Mouse (Mus musculus) 416B (cell line): ENCODE results near the gene Coq8a.

Source experiments
- DNase-seq: peaks from one replicate; pipeline ENCODE4 v3.0.0; 2011; ENCODE audit warnings: low read depth

The Coq8a gene

DNA sequence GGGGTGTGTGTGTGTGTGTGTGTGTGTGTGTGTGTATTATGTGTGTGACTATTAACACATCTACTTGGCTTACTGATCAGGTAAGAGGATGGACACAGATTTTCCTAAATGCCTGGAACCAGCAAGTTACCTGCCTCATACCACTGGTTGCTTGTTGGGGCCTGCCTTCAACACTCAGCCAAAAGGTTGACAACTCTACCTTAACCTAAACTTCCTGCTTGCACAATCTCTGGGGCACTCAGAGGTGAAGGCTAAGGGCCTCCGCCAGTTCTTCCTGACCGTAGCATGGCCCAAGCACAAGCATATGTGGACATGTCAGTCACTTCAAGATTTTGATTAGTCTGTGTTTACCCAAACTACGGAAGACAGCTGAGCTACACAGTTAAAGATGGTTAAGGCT lies 1.4 kb downstream of the Coq8a start:
- peak; percentile 20 for DNase-seq

DNA sequence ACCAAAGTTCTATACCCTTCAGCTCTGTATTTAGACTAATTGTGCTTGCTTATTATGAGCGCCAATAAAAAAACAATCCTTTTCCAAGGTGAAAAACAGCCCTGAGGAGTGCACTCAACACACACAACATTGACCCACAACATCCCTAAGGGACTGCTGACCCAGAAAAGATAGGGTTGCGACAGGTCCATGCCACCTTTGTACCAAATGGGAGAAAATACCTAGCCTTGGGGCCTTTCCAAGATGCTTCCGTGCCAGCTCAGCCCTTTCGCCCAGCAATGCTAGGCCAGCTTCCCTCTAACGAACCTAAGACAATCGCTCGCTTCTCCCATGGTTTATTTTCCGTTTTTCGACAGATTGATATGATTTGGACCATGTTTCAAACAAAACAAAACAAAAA lies 2.9 kb downstream of the Coq8a start:
- DNase-seq = no peak

DNA sequence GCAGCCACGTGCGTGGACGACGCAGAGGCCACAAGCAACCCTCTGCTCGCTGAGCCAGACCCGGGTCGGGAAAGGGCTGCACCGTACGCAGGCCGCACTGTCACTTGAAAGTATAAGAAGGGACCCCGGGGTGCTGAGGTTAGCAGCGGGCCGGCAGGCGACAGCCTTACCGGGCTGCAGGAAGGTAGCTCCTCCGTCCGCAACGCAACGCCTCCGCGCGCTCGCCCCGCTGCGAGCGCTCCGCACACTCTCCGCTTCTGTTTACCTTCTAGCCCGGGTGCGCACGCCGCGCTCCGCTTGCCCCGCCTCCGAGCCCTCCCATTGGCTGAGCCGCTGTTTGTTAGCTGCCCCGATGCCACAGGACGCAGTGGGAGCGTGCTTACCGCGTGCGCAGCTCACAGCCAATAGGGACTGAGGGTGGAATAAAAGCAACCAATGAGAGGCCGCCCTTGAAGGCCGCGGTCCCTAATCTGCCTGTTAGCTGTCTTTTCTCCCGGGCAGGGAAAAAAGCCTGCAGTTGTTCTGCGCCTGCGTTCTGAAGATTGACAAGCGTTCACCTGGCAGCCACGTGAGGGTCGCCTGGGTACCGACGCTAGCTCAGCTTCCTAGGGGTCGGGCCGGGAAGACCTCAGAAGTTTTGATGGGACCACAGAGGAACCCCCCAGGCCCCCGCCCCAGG lies 3.6 kb downstream of the Coq8a start:
- DNase-seq = peak; percentile 98

DNA sequence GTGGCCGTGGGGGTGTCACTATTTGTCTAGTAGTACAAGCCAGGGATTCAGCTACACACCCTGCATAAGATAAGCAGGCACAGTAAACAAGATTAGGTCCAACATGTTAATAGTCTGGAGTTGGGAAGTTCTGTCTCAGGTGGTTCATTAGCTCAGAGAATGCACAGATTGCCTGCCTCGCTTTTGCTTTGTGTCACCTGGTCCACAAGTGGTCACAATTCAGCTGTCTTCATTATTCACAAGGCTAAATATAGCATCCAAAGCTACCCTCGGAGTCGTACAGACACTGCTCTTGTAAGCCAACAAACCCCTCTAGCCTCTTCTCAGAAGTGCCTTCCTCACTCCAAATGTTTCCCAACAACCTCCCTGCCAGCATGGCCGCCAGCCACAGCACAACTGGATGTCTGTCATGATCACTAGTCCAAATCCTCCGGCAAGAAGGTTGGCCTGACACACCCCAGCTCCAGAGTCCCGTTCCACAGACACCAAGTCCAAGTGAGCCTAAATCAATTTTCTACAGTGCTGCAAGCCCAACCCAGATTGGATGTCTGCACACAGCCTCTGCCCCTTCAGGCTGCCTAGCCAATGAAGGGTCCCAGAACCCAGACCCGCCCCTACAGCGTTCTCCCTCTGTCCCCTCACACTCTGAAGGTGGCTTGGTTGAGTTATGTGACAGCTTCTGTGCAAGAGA lies 4.5 kb downstream of the Coq8a start:
- peak; percentile 63 for DNase-seq

DNA sequence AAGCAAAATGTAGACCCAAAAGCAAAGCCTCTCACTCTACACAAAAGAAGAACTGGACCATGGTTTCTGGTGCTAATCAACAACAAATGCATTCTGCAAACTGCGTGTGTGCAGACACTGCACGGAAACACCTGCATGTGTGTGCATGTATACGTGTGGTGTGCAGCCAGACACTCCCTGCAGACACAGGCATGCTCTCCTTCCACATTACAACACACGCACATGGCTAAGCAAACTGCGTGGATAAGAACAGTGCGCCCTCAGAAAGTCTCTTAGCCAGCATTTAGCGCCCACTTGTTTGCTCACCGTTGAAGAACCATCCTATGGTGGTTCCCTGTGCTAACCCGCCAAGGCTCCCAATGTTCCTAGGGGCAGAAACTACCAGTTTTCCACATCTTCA lies 5.4 kb downstream of the Coq8a start:
- no peak for DNase-seq

DNA sequence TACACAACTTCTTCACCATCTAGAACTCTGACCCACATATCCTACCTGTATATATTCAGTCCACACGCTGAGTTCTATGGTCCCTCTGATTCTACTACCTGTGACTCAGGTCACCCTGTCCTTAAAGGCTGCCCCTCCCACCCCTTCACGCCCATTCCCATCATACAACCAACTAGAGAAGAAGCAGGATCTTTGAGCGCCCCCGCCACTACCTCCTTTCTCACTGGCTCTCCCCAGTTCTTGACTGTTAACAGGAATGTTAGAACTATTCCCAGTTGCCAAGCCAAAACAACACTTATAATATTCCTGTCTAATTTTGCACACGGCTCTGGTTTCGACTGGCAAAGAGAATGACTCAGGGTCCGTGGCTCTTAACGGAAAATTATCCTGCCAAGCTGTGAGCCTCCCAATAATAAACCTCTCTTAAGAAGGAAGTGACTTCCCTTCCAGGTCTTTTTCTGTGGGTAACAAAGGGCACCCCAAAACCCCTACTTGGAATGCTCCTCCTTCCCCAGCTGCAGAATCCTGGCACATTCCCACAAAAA lies 5.9 kb downstream of the Coq8a start:
- DNase-seq = no peak

DNA sequence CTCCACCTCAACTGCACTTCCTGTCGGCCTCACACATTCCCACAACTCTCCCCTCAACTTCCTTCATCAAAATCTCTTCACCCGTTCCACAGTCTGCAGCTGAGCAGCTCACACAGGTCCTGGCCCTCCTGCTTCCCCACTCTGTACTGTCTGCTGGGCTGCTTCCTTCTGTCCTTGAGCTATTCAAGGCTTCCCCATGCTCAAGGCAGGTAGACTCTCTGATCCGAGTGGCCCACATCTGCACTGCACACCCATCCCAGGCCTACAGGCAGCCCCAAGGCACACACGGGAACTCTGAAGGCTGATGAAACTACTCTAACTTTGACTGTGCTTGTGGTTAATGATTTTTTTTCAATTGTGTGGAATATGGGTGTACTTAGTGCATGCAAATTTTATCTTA lies 6.5 kb downstream of the Coq8a start:
- DNase-seq = peak; percentile 31

DNA sequence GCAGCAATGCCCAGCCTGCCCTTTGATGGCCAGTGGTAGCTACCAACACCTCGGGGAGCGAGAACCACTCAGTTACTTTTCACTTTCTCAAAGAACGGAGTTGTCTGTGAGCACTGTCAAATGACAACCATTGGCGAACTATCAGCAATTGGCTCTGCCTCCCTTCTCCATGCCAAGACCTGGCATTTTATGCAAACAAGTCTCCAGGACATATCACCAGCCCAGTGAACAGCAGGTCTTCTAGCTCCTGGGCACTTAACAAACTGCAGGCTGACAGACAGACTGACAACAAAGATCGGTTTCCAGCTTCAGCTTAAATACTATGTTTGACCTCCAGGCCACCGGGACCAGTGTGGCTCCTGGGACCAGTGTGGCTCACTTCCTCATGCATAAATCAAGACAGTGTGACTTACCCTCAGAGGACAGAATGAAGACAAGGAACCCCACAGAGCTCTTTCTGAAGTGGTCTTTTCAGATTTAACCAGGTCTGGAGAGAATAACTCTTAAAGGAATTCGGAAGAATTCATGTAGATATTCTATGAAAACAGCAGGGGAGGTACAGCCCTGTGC lies 7.7 kb downstream of the Coq8a start:
- no peak for DNase-seq

DNA sequence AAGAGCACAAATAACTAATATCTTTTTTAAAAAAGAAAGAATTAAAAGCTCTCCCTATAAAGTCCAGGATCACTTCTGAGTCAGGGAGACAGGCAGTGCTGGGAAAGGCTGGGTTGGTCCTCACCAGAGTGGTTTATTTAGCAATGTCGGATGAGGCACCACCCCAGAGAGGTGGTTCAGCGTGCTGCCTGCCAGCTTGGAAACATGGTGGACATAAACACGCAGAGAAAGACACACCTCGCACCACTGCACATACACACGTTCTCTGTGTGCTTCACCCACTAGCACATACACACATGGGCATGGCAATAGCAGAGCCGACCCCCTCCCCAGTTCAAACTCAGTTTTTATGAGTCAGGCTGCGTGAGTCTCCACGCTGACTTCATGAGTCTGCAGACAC lies 8.3 kb downstream of the Coq8a start:
- no peak for DNase-seq

DNA sequence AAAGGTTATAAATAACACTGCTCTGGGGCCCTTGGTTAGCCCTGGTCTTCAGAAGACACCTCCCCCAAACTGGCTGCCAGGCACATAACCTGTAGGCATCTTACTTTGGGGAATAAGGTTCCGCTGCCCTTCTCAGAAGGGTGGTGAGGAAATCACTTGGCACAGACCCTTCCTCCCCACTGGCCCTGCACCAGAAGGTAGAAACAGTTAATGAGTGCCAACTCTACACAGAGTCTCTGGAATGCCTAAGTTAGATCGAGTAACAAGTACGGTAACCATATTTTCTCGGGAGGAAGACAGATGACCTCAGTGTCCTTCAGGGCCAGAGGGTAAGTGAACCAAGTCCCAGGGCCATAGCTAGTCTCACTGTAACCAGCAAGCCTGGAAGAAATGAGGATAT lies 10.5 kb downstream of the Coq8a start:
- no peak for DNase-seq

DNA sequence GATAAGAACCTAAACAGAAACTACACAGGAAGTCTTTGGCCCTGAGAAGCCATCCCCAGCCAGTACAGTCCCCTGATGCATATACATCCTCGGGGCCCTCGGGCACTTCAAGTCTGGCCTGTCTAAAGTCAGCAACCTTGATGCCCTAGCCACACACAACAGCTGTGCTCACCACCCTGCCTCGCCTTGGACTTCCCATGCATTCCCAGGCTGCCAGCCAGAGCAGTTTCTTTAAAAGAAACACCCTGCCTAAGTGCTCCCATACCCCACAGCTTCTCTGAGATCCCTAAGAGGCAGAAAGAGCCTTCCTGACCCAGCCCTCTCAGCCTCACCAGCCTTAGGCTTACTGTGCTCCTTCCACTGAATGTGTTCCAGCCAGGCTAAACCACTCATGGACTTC lies 13.0 kb downstream of the Coq8a start:
- no peak for DNase-seq

DNA sequence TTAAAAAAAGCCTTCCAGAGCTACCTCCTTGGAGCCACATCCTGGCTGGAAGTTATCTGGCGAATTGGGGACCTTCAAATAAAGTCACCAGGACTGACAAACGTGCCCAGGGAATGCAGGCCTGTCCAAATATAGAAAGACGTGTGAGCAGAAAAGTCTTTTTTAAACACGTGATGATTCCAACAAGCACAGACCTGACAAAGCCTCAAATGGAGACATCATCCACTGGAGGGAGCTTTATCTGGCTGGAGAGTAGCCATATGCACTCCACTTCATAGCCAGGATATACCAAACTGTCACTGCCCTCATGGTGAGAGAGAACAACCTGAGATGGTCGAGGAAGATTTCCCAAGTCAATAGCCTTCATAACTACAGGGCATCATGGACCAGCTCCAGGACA lies 13.5 kb downstream of the Coq8a start:
- no peak for DNase-seq

DNA sequence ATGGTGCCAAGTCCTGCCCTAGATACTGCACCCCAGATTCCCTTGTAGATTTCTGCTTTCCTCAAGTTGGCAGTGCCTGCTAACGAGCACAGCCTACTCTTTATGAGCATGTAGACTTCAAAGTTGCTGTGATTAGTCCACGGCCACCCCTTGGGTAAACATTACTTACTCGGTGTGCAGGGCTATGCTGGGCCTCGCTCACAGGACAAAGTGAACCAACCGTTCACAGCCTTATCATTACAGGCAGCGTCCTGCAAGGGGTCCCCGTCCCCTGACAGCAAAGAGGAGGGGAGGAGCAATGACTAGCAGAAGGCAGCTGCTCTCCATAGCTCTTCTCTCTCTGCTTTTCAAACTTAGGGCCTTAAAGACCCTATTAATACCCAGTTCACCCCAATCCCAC lies 14.6 kb downstream of the Coq8a start:
- DNase-seq = no peak

DNA sequence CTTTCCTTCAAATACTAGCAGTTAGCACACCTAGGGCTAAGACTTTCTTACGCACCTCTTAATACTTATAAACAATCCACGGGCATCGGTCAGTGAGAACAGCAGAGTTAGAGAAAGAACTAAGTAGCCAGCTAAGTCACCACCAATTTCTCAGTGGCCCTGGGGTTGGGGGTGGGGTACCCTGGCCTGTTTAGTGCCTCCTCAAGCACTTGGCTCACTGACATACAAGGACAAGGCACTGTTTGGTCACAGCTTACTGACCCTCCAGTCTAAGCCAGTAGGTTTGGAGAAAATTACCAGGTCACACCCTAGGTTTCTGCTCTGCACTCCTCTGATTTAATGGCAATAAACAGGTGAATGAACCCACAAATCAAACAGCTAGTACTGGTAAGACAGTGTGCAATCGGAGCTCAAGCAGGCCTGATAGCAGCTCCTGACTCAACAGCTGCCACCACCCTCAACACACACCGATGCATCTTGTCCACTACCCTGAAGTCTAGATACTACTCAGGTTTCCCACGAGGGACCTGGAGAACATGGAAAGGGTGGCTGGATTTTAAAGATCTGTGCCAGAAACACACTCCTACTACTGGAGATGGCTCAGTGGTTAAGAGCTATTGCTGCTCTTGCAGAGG lies 15.8 kb downstream of the Coq8a start:
- DNase-seq = no peak

DNA sequence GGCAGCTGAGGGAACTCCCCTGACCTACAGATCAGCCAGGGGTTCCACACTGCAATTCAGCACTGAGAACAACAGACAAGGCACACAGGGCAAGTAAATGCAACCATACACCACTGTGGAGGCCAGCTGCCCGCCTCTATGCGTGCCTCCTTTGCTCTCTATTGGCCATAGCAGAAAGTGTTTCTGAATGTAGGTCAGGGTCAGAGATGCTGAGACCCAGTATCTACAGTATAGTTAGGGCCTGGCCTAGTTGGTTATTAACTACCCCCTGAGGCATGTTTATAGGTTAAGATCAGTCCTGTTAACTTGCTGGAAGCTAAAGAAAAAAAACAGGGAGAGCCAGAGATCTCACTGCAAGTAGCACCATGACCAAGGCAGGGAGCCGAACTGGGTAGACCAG lies 16.7 kb downstream of the Coq8a start:
- DNase-seq = no peak

DNA sequence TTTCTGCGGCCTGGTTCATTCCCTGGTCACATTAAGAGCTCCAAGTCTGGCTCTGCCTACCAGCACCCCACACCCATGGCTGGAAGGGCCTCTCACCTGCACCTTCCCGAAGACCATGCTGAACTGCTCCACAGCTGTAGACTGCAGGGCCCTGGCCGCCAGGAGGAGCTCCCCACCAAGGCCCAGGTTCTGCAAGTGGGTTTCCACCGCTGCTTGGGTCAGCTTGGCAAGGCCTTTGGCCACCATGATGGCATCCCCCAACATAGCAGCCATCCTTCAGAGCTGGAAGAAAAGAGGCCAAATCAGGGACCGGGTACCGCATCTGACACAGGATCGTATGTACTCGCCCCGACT lies 17.5 kb downstream of the Coq8a start:
- DNase-seq = no peak

DNA sequence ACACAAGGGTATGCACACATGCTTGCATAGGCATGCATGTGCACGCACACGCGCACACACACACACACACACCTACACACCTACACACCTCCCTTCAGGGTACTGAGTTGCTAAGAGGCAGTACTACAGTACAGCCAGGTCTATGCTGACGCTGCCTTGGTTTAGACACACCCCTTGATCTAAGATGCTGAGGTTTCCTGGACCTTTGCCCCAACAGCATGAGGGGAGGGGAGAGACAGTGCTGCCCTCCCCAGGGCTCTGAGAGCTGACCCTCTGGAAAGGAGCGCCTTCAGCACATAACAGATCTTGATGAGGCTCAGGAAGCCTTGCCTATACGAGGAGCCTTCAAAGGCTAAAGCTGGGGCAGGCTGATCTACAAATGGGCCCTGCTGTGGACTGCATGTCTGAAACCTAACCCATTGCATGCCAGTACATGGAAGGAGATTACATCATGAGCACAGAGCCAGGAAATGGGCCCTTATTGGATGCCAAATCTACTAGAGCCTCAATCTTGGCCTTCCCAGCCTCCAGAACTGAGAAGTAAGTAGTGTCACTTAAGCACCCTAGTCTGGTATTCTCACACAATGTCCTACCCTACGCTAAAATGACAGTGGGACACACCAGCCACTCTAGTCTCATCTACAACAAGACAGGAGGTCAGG lies 18.0 kb downstream of the Coq8a start:
- DNase-seq = no peak

DNA sequence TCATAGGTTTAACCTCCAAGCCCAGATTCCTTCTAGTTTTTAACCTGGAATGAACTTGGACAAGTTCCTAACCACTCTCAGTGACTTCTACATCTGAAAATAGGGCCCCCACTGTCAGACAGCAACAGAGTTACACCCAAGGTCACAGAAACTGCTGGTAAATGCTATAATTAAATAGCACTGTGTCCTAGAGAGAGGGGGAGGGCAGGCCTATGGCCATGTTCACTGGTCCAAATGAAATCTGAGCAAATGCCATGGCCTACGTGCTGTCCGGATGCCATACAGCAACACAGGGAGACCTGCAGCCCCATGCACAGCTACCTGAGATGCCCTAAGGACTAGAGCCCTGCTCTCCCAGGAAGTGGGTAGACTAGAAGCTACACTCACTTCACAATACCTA lies 19.6 kb downstream of the Coq8a start:
- no peak for DNase-seq

DNA sequence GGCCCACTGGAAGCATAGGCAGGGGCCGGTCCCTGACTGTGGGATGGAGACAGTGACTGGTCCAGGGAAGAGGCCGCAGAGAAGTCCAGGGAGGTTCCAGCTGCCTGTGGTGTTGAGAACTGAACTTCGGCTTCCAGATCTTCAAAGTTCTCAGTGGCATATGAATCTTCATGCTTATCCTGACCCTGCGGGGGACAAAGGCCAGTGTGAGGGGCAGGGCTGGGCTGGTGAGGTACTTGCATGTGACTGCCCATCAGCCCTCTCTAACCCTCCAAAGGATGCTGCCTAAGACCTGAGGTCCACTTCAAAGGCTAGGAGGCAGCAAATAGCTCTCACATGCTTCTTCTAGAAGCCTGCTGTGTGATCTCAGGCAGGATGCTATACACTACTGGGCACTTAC lies 20.3 kb downstream of the Coq8a start:
- no peak for DNase-seq

DNA sequence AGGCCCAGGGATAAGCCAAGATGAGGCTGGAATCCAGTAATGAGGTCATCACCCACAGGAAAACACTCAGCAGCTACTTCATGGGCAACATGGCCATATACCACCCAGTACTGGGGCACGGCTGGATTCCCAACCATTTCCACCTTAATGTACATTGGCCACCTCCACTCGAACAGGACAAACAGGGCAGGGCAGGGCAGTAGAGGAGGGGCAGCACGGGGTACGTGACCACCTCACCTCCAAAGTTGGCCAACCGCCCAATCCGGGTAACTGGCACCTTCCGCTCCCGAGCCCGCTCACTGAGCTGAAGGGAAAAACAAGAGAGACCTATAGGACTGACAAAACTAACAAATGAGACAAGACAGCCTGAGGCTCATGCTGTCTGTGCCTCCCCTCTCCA lies 21.1 kb downstream of the Coq8a start:
- no peak for DNase-seq

DNA sequence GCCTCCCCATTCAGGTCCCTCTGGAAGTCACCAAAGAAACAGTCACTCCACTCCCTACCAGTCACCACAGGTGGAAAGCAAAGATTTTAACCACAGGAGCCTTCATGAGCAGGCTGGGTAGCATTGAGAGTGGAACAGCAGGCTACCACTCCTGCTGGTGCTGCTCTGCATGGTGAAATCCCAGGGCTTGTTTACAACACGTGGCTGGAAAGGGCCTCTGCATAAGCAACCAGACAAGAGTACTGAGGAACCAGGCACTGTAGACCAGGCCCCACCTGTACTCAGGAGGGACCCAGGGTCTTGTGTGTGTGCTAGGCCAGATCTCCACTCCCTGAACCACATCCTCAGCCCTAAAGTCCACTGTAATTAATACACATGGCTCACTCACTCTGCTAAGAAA lies 22.6 kb downstream of the Coq8a start:
- DNase-seq = no peak

DNA sequence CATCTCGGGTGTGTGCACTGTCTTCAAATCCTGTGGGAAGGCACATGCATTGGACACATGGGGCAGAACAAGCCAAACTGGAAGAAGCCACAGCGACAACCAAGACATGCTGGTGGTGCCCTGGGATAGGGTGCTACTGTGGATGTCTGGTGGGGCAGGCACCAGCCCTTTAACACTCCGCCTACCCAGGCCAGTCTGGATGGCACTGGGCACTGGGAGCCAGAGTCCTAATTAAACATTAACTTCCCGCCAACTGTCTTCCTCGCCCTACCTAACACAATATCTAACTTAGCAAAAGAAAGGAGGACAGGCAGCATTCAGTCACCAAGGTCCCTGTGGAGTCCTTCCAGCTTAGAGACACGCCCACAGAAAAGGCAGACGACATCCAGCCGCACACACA lies 23.8 kb downstream of the Coq8a start:
- DNase-seq = no peak

DNA sequence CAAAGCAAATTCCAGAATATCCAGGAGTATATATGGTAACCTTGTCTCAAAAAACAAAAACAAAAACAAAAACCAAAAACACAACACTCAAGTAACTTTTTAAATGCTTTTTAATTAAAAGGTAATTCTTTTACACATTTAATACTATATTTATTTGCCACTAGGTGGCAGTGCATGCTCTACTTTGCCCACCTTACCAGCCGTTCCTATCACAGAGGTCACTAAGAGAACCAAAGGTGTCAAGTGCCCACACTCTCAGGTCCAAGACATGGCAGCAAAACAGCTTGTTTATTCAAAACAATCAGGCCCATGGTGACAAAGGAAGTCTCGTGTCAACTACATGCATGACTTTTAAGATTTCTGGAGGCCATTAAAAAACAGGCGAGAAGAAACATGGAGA lies 24.2 kb downstream of the Coq8a start:
- DNase-seq = peak; percentile 69
